Comparison of ENCODE assay signal across 22 mouse cellular contexts in the genomic region with DNA sequence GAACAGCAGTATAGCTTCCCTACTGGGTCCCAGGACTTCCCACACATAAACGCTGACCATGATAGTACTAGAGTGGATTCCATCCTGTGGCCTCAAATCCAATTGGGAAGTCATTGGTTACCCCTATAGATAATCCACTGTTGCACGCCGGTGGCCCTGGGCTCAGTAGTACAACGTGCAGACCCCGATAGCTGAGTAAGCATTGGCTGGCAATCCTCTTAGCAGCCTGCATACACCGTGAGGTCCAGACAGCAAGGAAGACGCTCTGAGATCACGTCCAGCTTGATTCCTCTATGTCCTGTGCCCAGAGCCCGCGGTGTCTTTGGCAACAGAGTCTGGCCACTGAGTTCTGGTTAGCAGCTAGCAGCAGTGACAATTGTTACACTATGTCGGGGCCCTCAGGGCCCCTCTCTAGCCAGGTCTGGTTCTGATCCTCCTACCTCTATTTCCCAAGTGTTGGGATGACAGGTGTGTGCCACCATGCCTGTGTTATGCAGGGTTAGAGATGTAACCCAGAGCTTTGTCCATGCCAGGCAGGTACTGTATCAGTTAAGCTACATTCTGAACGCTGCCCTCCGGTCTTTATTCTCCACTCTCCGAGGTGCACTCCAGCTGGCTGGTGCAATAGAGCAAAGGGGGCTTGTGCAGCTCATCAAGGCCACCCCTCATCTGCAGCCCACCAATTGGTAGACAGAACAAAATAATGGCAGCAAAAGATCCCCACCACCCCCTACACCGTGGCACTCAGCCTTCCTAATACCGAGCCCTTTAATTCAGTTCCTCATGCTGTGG. TPM values are rescaled to one million over a fixed set of nuclear protein-coding genes. Genes with fewer than 3 reads are reported as not detected.
A peak's percentile ranks its signal among the peaks of the same experiment; 100 is the strongest.
DNase-seq lines count a peak whose midpoint lies in the region; ATAC-seq and TF ChIP-seq lines count a peak whose summit lies in the region.
"Had no signal": no experiment of that assay in that cellular context is flagged by ENCODE, and none has a peak within 500 bp of the region (broad histone marks: within the 10 kb centered on the region; RNA-seq: fewer than 3 reads in every experiment).

No protein-coding gene starts in this region.

- DNase-seq in gastrocnemius, postnatal 14 days, result peak; percentile 3
- DNase-seq in gastrocnemius, postnatal 10 days, result no peak
- DNase-seq in heart, adult 11 months, result peak; percentile 92
- no peak for DNase-seq in heart, postnatal 4 days
- DNase-seq in hindbrain, postnatal 0 days (ENCODE audit: low spot score), result no peak

- no peak overlapping the region for H3K4me3 ChIP-seq in hindbrain, embryonic 12.5 days
- H3K4me3 ChIP-seq in hindbrain, postnatal 0 days (ENCODE audit: low read length), result no peak overlapping the region

- no peaks in the 10 kb centered on the region; the same call in 1 of the 2 replicates for H3K4me1 ChIP-seq in hindbrain, embryonic 12.5 days
- no peaks in the 10 kb centered on the region for H3K4me1 ChIP-seq in hindbrain, postnatal 0 days (ENCODE audit: insufficient read depth, low read length)

- intact Hi-C loops in gastrocnemius, postnatal 14 days (cut with DNase I; ENCODE audit: low total_unique reads), result loop anchor here (5.0 kb wide), 1 partner anchor 88 kb away; no protein-coding TSS in a partner anchor

- H3K36me3 ChIP-seq in hindbrain, embryonic 12.5 days, result peaks cover 31% of the 10 kb centered on the region
- H3K36me3 ChIP-seq in hindbrain, postnatal 0 days (ENCODE audit: insufficient read depth, low read length), result peaks cover 15% of the 10 kb centered on the region

- 0 out of 2 replicates have a peak overlapping the region, but pooled peaks have one; percentile 17 for H3K27ac ChIP-seq in hindbrain, embryonic 12.5 days
- no peak overlapping the region for H3K27ac ChIP-seq in hindbrain, postnatal 0 days

- no peaks in the 10 kb centered on the region for H3K27me3 ChIP-seq in hindbrain, embryonic 12.5 days
- no peaks in the 10 kb centered on the region for H3K27me3 ChIP-seq in hindbrain, postnatal 0 days (ENCODE audit: insufficient read depth, low read length)
- H3K27me3 ChIP-seq: CH12.LX, Patski had no signal

- no peaks in the 10 kb centered on the region for H3K9me3 ChIP-seq in hindbrain, embryonic 12.5 days (replicated peaks)
- H3K9me3 ChIP-seq in hindbrain, postnatal 0 days (ENCODE audit: low read length), result no peaks in the 10 kb centered on the region
- H3K9me3 ChIP-seq: G1E had no signal

- no peak for TF ChIP-seq CTCF in hindbrain, postnatal 0 days (IDR thresholded peaks at IDR 0.05; ENCODE audit: low read depth)

- no peak overlapping the region for H3K4me2 ChIP-seq in hindbrain, embryonic 12.5 days (replicated peaks)
- no peak overlapping the region for H3K4me2 ChIP-seq in hindbrain, postnatal 0 days (ENCODE audit: low read depth, low read length)

- WGBS in hindbrain, embryonic 12.5 days, result 82% methylated on average over 16 of the region's 16 CpGs
- WGBS in hindbrain, postnatal 0 days, result 82% methylated on average over 16 of the region's 16 CpGs

- no peak for ATAC-seq in hindbrain, embryonic 12.5 days (ENCODE audit: low FRiP score)
- ATAC-seq in hindbrain, postnatal 0 days, result no peak

- H3K9ac ChIP-seq in hindbrain, embryonic 12.5 days, result 0 out of 2 replicates have a peak overlapping the region, but pooled peaks have one; percentile 13
- no peak overlapping the region for H3K9ac ChIP-seq in hindbrain, postnatal 0 days (replicated peaks; ENCODE audit: low read length)

RNA-seq across cellular contexts. Expression of gene Csf3, which starts 2.0 kb away (rescaled TPM):
- total RNA-seq in gastrocnemius, postnatal 14 days (2021), result not detected
- total RNA-seq in gastrocnemius, postnatal 10 days (2021), result not detected
- not detected for total RNA-seq in heart, postnatal 4 days (2021)
- not detected in 2 replicates for polyA plus RNA-seq in hindbrain, embryonic 12.5 days (2016; fragmentation: Nextera tagmentation; extraction: Ambion mirVana)
- total RNA-seq in hindbrain, postnatal 0 days (2014; rRNA removed), result not detected in 2 replicates
- polyA plus RNA-seq in hindbrain, postnatal 0 days (2015; fragmentation: Nextera tagmentation; extraction: Ambion mirVana), result not detected in 2 replicates
- total RNA-seq: adrenal gland, adult 18-20 months; adrenal gland, adult 2 months; adrenal gland, adult 8-10 months; adrenal gland, postnatal 10 days; adrenal gland, postnatal 14 days; adrenal gland, postnatal 25 days; adrenal gland, postnatal 36 days; adrenal gland, postnatal 4 days; CH12.LX; MEL had no signal
- polyA plus RNA-seq: activated CD4-positive, CD25-positive, alpha-beta regulatory T cell, adult 4 months; adrenal gland, adult 2 months; brain, embryonic 14.5 days; C2C12; CD4-positive, CD25-positive, alpha-beta regulatory T cell, adult 4 months; G1E had no signal

RNA-seq across cellular contexts. Expression of gene Psmd3, which starts 16.7 kb away (rescaled TPM):
- 10 to 100 TPM; 89.2 to 91.4 TPM for total RNA-seq in gastrocnemius, postnatal 14 days (2021)
- 100 to 1,000 TPM; 112 to 113 TPM for total RNA-seq in gastrocnemius, postnatal 10 days (2021)
- 100 to 1,000 TPM; 138 to 140 TPM for total RNA-seq in heart, postnatal 4 days (2021)
- 222 and 226 TPM in 2 replicates for polyA plus RNA-seq in hindbrain, embryonic 12.5 days (2016; fragmentation: Nextera tagmentation; extraction: Ambion mirVana)
- total RNA-seq in hindbrain, postnatal 0 days (2014; rRNA removed), result 131 and 143 TPM in 2 replicates
- polyA plus RNA-seq in hindbrain, postnatal 0 days (2015; fragmentation: Nextera tagmentation; extraction: Ambion mirVana), result 185 and 190 TPM in 2 replicates

RNA-seq across cellular contexts. Expression of gene Med24, which starts 30.2 kb away (rescaled TPM):
- 10 to 100 TPM; 40.3 to 42.0 TPM for total RNA-seq in gastrocnemius, postnatal 14 days (2021)
- 10 to 100 TPM; 47.8 to 52.5 TPM for total RNA-seq in gastrocnemius, postnatal 10 days (2021)
- total RNA-seq in heart, postnatal 4 days (2021), result 10 to 100 TPM; 51.7 to 52.3 TPM
- 85.0 and 86.9 TPM in 2 replicates for polyA plus RNA-seq in hindbrain, embryonic 12.5 days (2016; fragmentation: Nextera tagmentation; extraction: Ambion mirVana)
- 63.2 and 88.6 TPM in 2 replicates for total RNA-seq in hindbrain, postnatal 0 days (2014; rRNA removed)
- polyA plus RNA-seq in hindbrain, postnatal 0 days (2015; fragmentation: Nextera tagmentation; extraction: Ambion mirVana), result 47.1 and 48.3 TPM in 2 replicates

RNA-seq across cellular contexts. Expression of gene Gsdma, which starts 34.9 kb away (rescaled TPM):
- total RNA-seq in gastrocnemius, postnatal 14 days (2021), result under 1 TPM in 1 of 2 experiments, not detected in 1; 0.11 TPM
- total RNA-seq in gastrocnemius, postnatal 10 days (2021), result not detected
- not detected for total RNA-seq in heart, postnatal 4 days (2021)
- polyA plus RNA-seq in hindbrain, embryonic 12.5 days (2016; fragmentation: Nextera tagmentation; extraction: Ambion mirVana), result not detected in 2 replicates
- total RNA-seq in hindbrain, postnatal 0 days (2014; rRNA removed), result not detected in 2 replicates
- polyA plus RNA-seq in hindbrain, postnatal 0 days (2015; fragmentation: Nextera tagmentation; extraction: Ambion mirVana), result 0.14 and 0.16 TPM in 2 replicates
- total RNA-seq: adrenal gland, adult 18-20 months; adrenal gland, adult 2 months; adrenal gland, adult 8-10 months; adrenal gland, postnatal 10 days; adrenal gland, postnatal 25 days; adrenal gland, postnatal 36 days; adrenal gland, postnatal 4 days; CH12.LX; G1E had no signal
- polyA plus RNA-seq: adrenal gland, adult 2 months; brain, embryonic 14.5 days; C2C12 had no signal

RNA-seq across cellular contexts. Expression of gene Thra, which starts 41.4 kb away (rescaled TPM):
- 100 to 1,000 TPM in 1 of 2 experiments, 10 to 100 TPM in 1; 91.8 to 106 TPM for total RNA-seq in gastrocnemius, postnatal 14 days (2021)
- 100 to 1,000 TPM; 149 to 169 TPM for total RNA-seq in gastrocnemius, postnatal 10 days (2021)
- total RNA-seq in heart, postnatal 4 days (2021), result 100 to 1,000 TPM; 171 to 183 TPM
- polyA plus RNA-seq in hindbrain, embryonic 12.5 days (2016; fragmentation: Nextera tagmentation; extraction: Ambion mirVana), result 67.2 and 68.4 TPM in 2 replicates
- total RNA-seq in hindbrain, postnatal 0 days (2014; rRNA removed), result 725 and 812 TPM in 2 replicates
- polyA plus RNA-seq in hindbrain, postnatal 0 days (2015; fragmentation: Nextera tagmentation; extraction: Ambion mirVana), result 160 TPM in 2 replicates

Comparison
In these comparisons a context has a peak if more than half of its experiments do, and no peak if none do; other contexts are left out.
1. DNase-seq: peak in gastrocnemius, postnatal 14 days (single experiment) and heart, adult 11 months (single experiment); none in gastrocnemius, postnatal 10 days (single experiment), heart, postnatal 4 days (single experiment) and hindbrain, postnatal 0 days (single experiment).